Mouse (Mus musculus): ENCODE results near the gene Camk2d. TPM values are rescaled to one million over a fixed set of nuclear protein-coding genes. Genes with fewer than 3 reads are reported as not detected.

Gene Camk2d
- polyA plus RNA-seq, 1 experiment, result 43.4 TPM

DNA sequence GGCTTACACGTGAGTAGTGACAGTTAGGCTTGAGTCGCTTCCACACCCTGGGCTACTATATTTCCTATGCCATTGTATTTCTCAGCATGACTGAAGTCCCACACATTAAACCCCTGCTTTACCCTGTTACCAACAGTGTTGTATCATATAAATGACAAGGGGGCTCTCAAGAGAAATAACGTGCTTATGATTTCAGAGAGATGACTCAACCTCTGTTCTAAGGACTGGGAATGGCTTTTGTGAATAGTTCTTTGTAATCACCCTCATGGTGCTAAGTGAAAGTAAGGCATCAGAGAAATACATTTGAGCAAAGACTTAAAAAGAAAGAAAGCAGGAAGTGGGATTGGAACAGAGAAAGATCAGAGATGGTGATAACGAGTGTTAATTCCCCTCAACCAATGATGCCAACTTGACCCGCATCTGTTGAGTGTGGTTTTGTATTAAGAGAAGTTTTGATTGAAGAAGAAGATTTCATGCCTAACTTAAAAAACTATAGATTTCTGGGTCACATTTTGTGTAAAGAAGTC lies 238.6 kb downstream of the Camk2d start:
- peaks cover 5% of the 10 kb centered on the region; the same call in 1 of the 2 replicates for H3K4me1 ChIP-seq (ENCODE audit: control insufficient read depth, insufficient read depth, insufficient read length)
- WGBS, result 65% methylated on average over 5 of the region's 5 CpGs
- H3K36me3 ChIP-seq (ENCODE audit: control insufficient read depth, insufficient read depth, low read length), result peaks cover 7% of the 10 kb centered on the region; the same call in 1 of the 2 replicates
- H3K4me3 ChIP-seq (ENCODE audit: extremely low read depth, insufficient read depth, insufficient read length), result no peak overlapping the region
- no peaks in the 10 kb centered on the region for H3K27me3 ChIP-seq (ENCODE audit: control insufficient read depth, insufficient read depth, low read length)
- no peak overlapping the region for H3K27ac ChIP-seq (ENCODE audit: insufficient read depth, low read length)
- TF ChIP-seq POLR2A (IDR thresholded peaks at IDR 0.05; ENCODE audit: low read depth, low read length), result no peak
- no peak for TF ChIP-seq CTCF (IDR thresholded peaks at IDR 0.05; ENCODE audit: extremely low read depth, insufficient read depth, insufficient read length, insufficient replicate concordance)
- DNase-seq (ENCODE audit: low read depth in 1 of 2, low spot score in 2 of 2), result no peak

DNA sequence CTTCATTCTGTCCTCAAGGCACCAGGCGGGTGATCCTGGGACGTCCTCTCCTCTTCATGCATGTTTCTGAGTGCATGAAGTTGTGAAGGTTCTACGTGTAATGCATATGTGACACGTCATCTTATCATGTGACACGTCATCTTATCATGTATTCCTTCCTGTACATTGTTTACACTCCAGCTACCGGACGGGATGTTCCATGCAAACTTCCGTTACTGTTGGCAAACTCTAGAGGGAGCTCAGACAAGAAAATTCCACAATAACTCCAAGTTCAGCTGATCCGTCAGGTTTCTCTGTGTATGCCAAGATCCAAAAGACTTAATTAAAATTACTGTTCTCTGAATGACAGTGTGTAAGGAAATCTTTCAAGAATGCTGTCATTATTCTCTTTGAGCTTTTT lies 246.7 kb downstream of the Camk2d start:
- Histone ChIP-seq H3K4me1 (ENCODE audit: control insufficient read depth, insufficient read depth, insufficient read length) (no peaks in the 10 kb centered on the region), H3K27me3 (ENCODE audit: control insufficient read depth, insufficient read depth, low read length) (no peaks in the 10 kb centered on the region), H3K27ac (ENCODE audit: insufficient read depth, low read length) (no peak overlapping the region), H3K36me3 (ENCODE audit: control insufficient read depth, insufficient read depth, low read length) (peaks cover 31% of the 10 kb centered on the region), H3K4me3 (ENCODE audit: extremely low read depth, insufficient read depth, insufficient read length) (no peak overlapping the region)
- DNase-seq (ENCODE audit: low read depth in 1 of 2, low spot score in 2 of 2), result no peak
- TF ChIP-seq CTCF (IDR thresholded peaks at IDR 0.05; ENCODE audit: extremely low read depth, insufficient read depth, insufficient read length, insufficient replicate concordance), result no peak
- TF ChIP-seq POLR2A (IDR thresholded peaks at IDR 0.05; ENCODE audit: low read depth, low read length), result no peak
- 91% methylated on average over 9 of the region's 9 CpGs for WGBS

DNA sequence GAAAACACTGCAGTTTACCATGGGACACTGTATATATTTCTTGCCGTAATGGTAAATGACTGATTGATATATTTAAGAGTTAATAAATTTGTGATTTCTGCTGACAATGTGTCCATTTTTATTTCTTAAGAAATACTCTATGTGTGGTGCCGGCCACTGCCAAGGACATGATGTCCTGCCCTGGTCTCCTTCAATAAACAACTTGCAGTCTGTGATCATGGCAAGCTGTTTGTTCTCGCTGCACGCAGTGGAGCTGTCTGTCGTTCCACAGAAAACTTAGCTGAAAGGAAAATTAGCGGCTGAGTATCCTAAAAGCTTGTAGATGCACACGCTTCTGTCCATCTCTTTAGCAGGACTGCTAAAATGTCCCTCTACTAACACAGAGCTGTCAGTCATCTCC lies 248.7 kb downstream of the Camk2d start:
- WGBS, result 95% methylated on average over 7 of the region's 7 CpGs
- DNase-seq (ENCODE audit: low read depth in 1 of 2, low spot score in 2 of 2), result no peak
- Histone ChIP-seq H3K36me3 (ENCODE audit: control insufficient read depth, insufficient read depth, low read length) (peaks cover 27% of the 10 kb centered on the region), H3K4me1 (ENCODE audit: control insufficient read depth, insufficient read depth, insufficient read length) (no peaks in the 10 kb centered on the region), H3K27ac (ENCODE audit: insufficient read depth, low read length) (no peak overlapping the region), H3K27me3 (ENCODE audit: control insufficient read depth, insufficient read depth, low read length) (no peaks in the 10 kb centered on the region), H3K4me3 (ENCODE audit: extremely low read depth, insufficient read depth, insufficient read length) (no peak overlapping the region)
- TF ChIP-seq POLR2A (IDR thresholded peaks at IDR 0.05; ENCODE audit: low read depth, low read length) (no peak), CTCF (IDR thresholded peaks at IDR 0.05; ENCODE audit: extremely low read depth, insufficient read depth, insufficient read length, insufficient replicate concordance) (no peak)

DNA sequence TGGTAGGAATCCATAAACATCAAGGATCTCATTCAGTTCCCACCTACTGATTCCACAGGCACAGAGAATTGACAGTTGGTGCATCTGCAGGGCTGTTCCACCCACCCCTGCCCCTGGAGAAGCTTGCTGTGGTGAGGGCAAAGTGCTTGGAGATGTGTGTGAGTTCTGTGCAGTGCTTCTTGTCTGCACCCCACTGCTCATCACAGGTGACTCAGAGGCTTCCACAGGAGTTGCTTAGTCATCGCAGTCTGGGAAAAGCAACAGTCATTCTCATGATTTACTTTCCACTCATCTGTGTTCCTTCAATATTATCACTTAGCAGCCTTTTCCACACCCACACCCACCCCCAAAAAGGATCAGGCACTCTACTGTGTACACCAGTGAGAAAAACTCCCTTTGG lies 252.0 kb downstream of the Camk2d start:
- no peak for DNase-seq (ENCODE audit: low read depth in 1 of 2, low spot score in 2 of 2)
- Histone ChIP-seq H3K4me3 (ENCODE audit: extremely low read depth, insufficient read depth, insufficient read length) (no peak overlapping the region), H3K4me1 (ENCODE audit: control insufficient read depth, insufficient read depth, insufficient read length) (no peaks in the 10 kb centered on the region), H3K27ac (ENCODE audit: insufficient read depth, low read length) (no peak overlapping the region), H3K36me3 (ENCODE audit: control insufficient read depth, insufficient read depth, low read length) (peaks cover 8% of the 10 kb centered on the region; the same call in 1 of the 2 replicates), H3K27me3 (ENCODE audit: control insufficient read depth, insufficient read depth, low read length) (no peaks in the 10 kb centered on the region)
- TF ChIP-seq POLR2A (IDR thresholded peaks at IDR 0.05; ENCODE audit: low read depth, low read length) (no peak), CTCF (IDR thresholded peaks at IDR 0.05; ENCODE audit: extremely low read depth, insufficient read depth, insufficient read length, insufficient replicate concordance) (no peak)
- 100% methylated on average over 1 of the region's 1 CpGs for WGBS

DNA sequence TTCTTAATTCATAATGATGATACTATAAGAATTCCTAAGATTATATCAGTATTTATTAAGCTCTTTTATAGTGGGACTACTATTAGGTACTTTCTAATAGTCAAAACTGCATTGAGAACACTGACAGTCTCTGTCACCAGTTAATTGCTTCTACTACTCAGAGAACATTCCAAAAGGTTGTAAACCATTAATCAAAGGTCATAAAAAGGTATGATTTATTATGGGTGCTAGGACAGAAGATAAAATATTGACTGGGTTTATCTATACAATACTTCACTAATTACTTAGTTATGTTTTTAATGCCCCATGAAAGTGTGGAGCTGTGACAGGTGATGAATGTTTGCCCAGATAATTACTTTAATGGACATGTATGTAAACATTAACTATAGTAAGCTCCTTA lies 264.3 kb downstream of the Camk2d start:
- H3K27ac ChIP-seq (ENCODE audit: insufficient read depth, low read length), result no peak overlapping the region
- TF ChIP-seq CTCF (IDR thresholded peaks at IDR 0.05; ENCODE audit: extremely low read depth, insufficient read depth, insufficient read length, insufficient replicate concordance) (no peak), POLR2A (IDR thresholded peaks at IDR 0.05; ENCODE audit: low read depth, low read length) (no peak)
- no peaks in the 10 kb centered on the region for H3K36me3 ChIP-seq (ENCODE audit: control insufficient read depth, insufficient read depth, low read length)
- H3K4me3 ChIP-seq (ENCODE audit: extremely low read depth, insufficient read depth, insufficient read length), result no peak overlapping the region
- no peak for DNase-seq (ENCODE audit: low read depth in 1 of 2, low spot score in 2 of 2)
- H3K4me1 ChIP-seq (ENCODE audit: control insufficient read depth, insufficient read depth, insufficient read length), result no peaks in the 10 kb centered on the region
- no peaks in the 10 kb centered on the region for H3K27me3 ChIP-seq (ENCODE audit: control insufficient read depth, insufficient read depth, low read length)

DNA sequence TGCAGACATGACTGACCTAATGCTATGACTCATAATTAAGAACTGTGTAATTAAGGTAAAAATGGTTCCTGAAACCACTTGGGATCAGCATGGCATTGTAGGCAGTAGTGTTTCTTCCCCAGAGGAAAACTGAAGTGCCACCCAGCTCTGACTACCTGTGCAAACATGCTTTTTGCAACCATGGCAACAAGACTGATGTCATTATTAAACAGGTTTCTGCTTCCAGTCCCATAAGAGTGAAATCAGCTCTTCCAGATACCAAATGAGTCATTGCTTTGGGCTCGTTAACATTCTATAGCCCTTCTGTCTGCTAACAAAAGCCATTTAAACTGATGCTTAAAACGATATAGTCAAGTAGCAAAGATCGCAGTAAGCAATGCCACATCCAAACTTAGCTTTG lies 273.5 kb downstream of the Camk2d start:
- no peak overlapping the region for H3K27ac ChIP-seq (ENCODE audit: insufficient read depth, low read length)
- no peaks in the 10 kb centered on the region for H3K27me3 ChIP-seq (ENCODE audit: control insufficient read depth, insufficient read depth, low read length)
- H3K4me1 ChIP-seq (ENCODE audit: control insufficient read depth, insufficient read depth, insufficient read length), result no peaks in the 10 kb centered on the region
- WGBS, result 90% methylated on average over 3 of the region's 3 CpGs
- H3K36me3 ChIP-seq (ENCODE audit: control insufficient read depth, insufficient read depth, low read length), result no peaks in the 10 kb centered on the region
- no peak for DNase-seq (ENCODE audit: low read depth in 1 of 2, low spot score in 2 of 2)
- H3K4me3 ChIP-seq (ENCODE audit: extremely low read depth, insufficient read depth, insufficient read length), result no peak overlapping the region
- TF ChIP-seq POLR2A (IDR thresholded peaks at IDR 0.05; ENCODE audit: low read depth, low read length), result no peak
- TF ChIP-seq CTCF (IDR thresholded peaks at IDR 0.05; ENCODE audit: extremely low read depth, insufficient read depth, insufficient read length, insufficient replicate concordance), result no peak

DNA sequence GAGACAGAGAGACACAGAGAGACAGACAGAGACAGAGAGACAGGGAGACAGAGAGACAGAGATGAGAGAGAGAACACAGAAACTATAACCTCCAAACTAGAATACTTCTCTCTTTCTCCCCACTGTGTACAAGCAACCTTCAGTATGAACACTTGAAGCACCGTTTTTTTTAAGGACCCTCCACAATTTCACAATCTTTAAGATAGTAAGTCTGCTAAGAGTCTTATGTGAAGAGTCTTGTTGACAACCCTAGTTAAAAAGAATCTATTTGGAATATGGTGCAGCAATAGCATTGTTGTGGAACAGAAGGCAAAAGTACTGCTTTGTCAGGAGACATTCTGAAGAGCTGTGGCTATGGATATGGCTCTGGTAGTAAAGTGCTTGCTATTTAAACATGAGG lies 274.6 kb downstream of the Camk2d start:
- Histone ChIP-seq H3K4me1 (ENCODE audit: control insufficient read depth, insufficient read depth, insufficient read length) (no peaks in the 10 kb centered on the region), H3K4me3 (ENCODE audit: extremely low read depth, insufficient read depth, insufficient read length) (no peak overlapping the region), H3K27ac (ENCODE audit: insufficient read depth, low read length) (no peak overlapping the region), H3K27me3 (ENCODE audit: control insufficient read depth, insufficient read depth, low read length) (no peaks in the 10 kb centered on the region), H3K36me3 (ENCODE audit: control insufficient read depth, insufficient read depth, low read length) (no peaks in the 10 kb centered on the region)
- TF ChIP-seq POLR2A (IDR thresholded peaks at IDR 0.05; ENCODE audit: low read depth, low read length) (no peak), CTCF (IDR thresholded peaks at IDR 0.05; ENCODE audit: extremely low read depth, insufficient read depth, insufficient read length, insufficient replicate concordance) (no peak)
- no peak for DNase-seq (ENCODE audit: low read depth in 1 of 2, low spot score in 2 of 2)
- WGBS, result 70% methylated on average over 1 of the region's 1 CpGs

All from spleen, adult 2 months (tissue).